Mouse (Mus musculus) ZHBTc4 (cell line): ENCODE measurements around the gene Zfp423.

ENCODE experiments used
- DNase-seq: peaks from one replicate; pipeline ENCODE4 v3.0.0-alpha.2; 2011; ENCODE audit warnings: low read depth, low spot score

The Zfp423 gene

GRCm38 (mm10) chr8:87701583-87701982 is 257.8 kb downstream of the Zfp423 start:
- DNase-seq = no peak

- DNase-seq = peak; percentile 87
These were observed 259.1 kb downstream of the Zfp423 start for GRCm38 (mm10) chr8:87700321-87700720.

- no peak for DNase-seq
These were observed 262.3 kb downstream of the Zfp423 start for GRCm38 (mm10) chr8:87697127-87697526.

- peak; percentile 63 for DNase-seq
These were observed 265.7 kb downstream of the Zfp423 start for GRCm38 (mm10) chr8:87693741-87694140.

GRCm38 (mm10) chr8:87690100-87691095 is 269.0 kb downstream of the Zfp423 start:
- DNase-seq = peak; percentile 37

GRCm38 (mm10) chr8:87689192-87689591 is 270.2 kb downstream of the Zfp423 start:
- DNase-seq = no peak

GRCm38 (mm10) chr8:87688348-87688747 is 271.0 kb downstream of the Zfp423 start:
- no peak for DNase-seq

GRCm38 (mm10) chr8:87686986-87687698 is 272.3 kb downstream of the Zfp423 start:
- DNase-seq = no peak

- DNase-seq = no peak
These were observed 273.4 kb downstream of the Zfp423 start for GRCm38 (mm10) chr8:87686026-87686425.

GRCm38 (mm10) chr8:87685392-87685791 is 274.0 kb downstream of the Zfp423 start:
- DNase-seq = no peak

- no peak for DNase-seq
These were observed 277.3 kb downstream of the Zfp423 start for GRCm38 (mm10) chr8:87682066-87682465.

- DNase-seq = no peak
These were observed 279.4 kb downstream of the Zfp423 start for GRCm38 (mm10) chr8:87680034-87680433.

- no peak for DNase-seq
These were observed 279.9 kb downstream of the Zfp423 start for GRCm38 (mm10) chr8:87679431-87680003.

- DNase-seq = no peak
These were observed 284.0 kb downstream of the Zfp423 start for GRCm38 (mm10) chr8:87675411-87675810.

- DNase-seq = no peak
These were observed 285.2 kb downstream of the Zfp423 start for GRCm38 (mm10) chr8:87674157-87674556.

- DNase-seq = no peak
These were observed 287.2 kb downstream of the Zfp423 start for GRCm38 (mm10) chr8:87672214-87672613.

- DNase-seq = no peak
These were observed 288.0 kb downstream of the Zfp423 start for GRCm38 (mm10) chr8:87671209-87671970.

- no peak for DNase-seq
These were observed 289.2 kb downstream of the Zfp423 start for GRCm38 (mm10) chr8:87670232-87670631.

- no peak for DNase-seq
These were observed 290.7 kb downstream of the Zfp423 start for GRCm38 (mm10) chr8:87668736-87669135.

GRCm38 (mm10) chr8:87667914-87668643 is 291.3 kb downstream of the Zfp423 start:
- DNase-seq = no peak

GRCm38 (mm10) chr8:87667297-87667696 is 292.1 kb downstream of the Zfp423 start:
- no peak for DNase-seq
